Mouse (Mus musculus) liver, embryonic 14.5 days (tissue): ENCODE measurements at regions not wholly inside any gene's neighbourhood (a gene's known extent, or its start where the extent isn't known, plus 50 kb on each side); places are given as distances from the start of the nearest gene placed in this dataset.

Source experiments
- CTCF ChIP-seq: IDR thresholded peaks from 2 replicates; pipeline ENCODE4 v1.5.1; 2016; ENCODE audit warnings: antibody characterized with exemption, low read depth, control low read depth
- EP300 ChIP-seq: IDR thresholded peaks from 2 replicates; pipeline ENCODE4 v1.6.1; 2016; ENCODE audit warnings: antibody characterized with exemption, low read depth

DNA sequence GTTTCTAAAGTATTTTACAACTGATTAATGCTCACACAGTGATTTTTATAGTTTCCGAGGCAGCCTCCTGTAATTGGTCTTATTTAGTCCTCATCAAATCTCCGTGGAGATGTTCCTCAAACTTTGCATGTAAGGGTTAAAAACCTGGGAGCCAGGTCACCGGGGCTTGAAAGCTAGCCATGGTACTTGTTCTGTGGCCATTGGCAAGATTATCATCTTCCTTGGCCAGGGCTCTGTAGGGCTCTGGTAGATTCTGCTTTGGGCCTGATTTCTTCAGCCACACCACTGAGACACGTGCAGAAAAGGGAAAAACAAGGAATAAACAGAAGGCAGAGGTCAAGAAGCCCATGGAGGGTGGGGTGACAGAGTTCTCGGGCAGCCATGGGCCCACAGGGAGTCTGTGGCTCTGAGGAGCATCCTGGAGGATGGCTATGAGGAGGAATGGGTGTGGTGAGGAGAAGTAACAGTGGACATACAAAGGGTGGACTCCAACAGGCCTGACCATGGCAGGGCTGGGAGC lies 50.7 kb upstream of the Eps8l3 start:
- no peak for TF ChIP-seq CTCF
- TF ChIP-seq EP300 = no peak
